Mouse (Mus musculus): ENCODE measurements at regions not wholly inside any gene's neighbourhood (a gene's known extent, or its start where the extent isn't known, plus 50 kb on each side); places are given as distances from the start of the nearest gene placed in this dataset.

- TF ChIP-seq POLR2A (IDR thresholded peaks at IDR 0.05; ENCODE audit: control insufficient read depth, extremely low read depth, insufficient read depth, low read length, poor library complexity) (no peak), CTCF (IDR thresholded peaks at IDR 0.05; ENCODE audit: borderline replicate concordance, control insufficient read depth, extremely low read depth, insufficient read depth, low read length, poor library complexity) (no peak)
These were observed 410.6 kb upstream of the Ctso start for GRCm38 (mm10) chr3:81521804-81522203.

Measured in thymus, adult 2 months (tissue).